Mouse (Mus musculus): ENCODE results near the gene Rnf215.
"Not testable (repeated sequence)": the region's sequence is repeated elsewhere in the genome, so short reads cannot be mapped to it uniquely, and the experiment has no call there.

DNA sequence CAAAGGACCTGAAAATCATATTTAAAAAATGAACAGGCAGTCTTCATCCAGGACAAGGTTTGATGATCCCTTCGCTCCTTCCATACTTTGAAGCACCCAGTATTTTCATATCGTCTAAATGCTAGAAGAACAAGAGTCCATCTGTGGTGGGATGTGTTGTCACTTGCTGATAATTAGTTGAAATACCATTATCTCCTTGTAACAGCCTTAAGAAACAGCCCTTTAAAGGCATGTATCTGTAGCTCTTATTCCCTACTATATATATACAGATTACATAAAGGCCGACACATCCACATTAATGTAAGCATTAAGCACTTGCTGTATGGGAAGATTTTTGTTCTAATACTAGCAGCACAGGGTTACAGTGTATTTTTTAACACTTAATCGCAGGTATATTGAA, 6.5 kb upstream of the Rnf215 start:
- TF ChIP-seq GATA1 (IDR thresholded peaks at IDR 0.05; ENCODE audit: borderline replicate concordance, low read length); FLI1 (IDR thresholded peaks at IDR 0.05; ENCODE audit: low read length): not testable (repeated sequence)
